Mouse (Mus musculus) megakaryocyte, embryonic 14.5 days (primary cell): ENCODE data around the gene Syne1.

Experiments used
- FLI1 ChIP-seq: IDR thresholded peaks from 2 replicates; pipeline ENCODE4 v1.6.1; 2012; ENCODE audit warnings: low read length, inconsistent platforms, mixed read lengths
- GATA1 ChIP-seq: IDR thresholded peaks from 3 replicates; pipeline ENCODE4 v1.6.1; 2012; ENCODE audit warnings: mixed read lengths, low read length, inconsistent platforms, borderline replicate concordance

GRCm38 (mm10) chr10:5368266-5368665 lies 183.0 kb downstream of the Syne1 start:
- no peak for TF ChIP-seq GATA1
- TF ChIP-seq FLI1: no peak
